Mouse (Mus musculus): ENCODE measurements at regions not wholly inside any gene's neighbourhood (a gene's known extent, or its start where the extent isn't known, plus 50 kb on each side); places are given as distances from the start of the nearest gene placed in this dataset.

DNA sequence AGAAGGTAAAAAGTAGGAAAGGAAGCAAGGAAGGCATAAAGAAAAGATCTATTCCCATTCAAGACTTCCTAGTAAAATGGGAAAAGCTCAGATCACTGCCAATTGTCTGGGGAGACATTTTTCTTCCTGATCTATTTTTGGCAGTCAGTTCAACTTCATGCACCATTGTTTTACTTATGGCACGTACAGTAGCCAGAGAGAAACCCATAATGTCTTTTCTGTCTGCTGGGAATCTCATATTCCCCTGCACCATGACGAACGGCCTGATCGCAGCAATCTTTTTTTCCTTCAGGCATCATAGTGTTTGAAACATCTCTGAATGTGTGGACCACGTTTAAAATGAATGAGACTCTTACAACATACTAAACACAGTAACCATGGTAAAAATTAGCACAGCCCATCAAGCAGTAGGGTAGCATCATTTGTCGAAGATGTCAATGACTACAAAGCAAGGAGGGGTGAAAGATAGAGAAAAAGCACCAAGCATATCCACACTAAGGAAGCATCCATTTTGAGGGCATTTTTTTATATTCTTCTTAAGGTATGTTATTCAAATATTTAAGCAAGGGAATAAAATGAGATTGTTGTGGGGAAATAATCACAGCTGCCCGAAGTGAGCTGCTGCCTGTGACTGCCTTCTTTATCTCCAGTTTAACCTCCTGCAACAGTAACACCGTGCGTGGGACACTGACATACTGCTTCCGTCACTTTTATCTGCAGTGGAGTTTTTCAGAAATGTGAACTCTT is 233.7 kb upstream of the Tbl1xr1 start:
- TF ChIP-seq POLR2A (IDR thresholded peaks at IDR 0.05; ENCODE audit: extremely low read depth, insufficient read depth, low read length) = no peak
- TF ChIP-seq CTCF (IDR thresholded peaks at IDR 0.05; ENCODE audit: low read depth, low read length) = no peak
